Mouse (Mus musculus) liver, postnatal 0 days (tissue): ENCODE measurements around the gene Sdk2.

Experiments
- CTCF ChIP-seq: sonication (generic); IDR thresholded peaks from 2 replicates; pipeline ENCODE4 v1.5.1; 2016; ENCODE audit warnings: antibody characterized with exemption, low read depth
- EP300 ChIP-seq: IDR thresholded peaks from 2 replicates; pipeline ENCODE4 v1.6.1; 2016; ENCODE audit warnings: antibody characterized with exemption, low read depth, mild to moderate bottlenecking

- TF ChIP-seq EP300: no peak
- TF ChIP-seq CTCF: no peak
Observed at GRCm38 (mm10) chr11:113927826-113928225, 139.0 kb downstream of the Sdk2 start.
